In genomic region chr4:146941691-146942090, GRCm38 (mm10) we compare ENCODE assay signal across 16 mouse cellular contexts. TPM values are rescaled to one million over a fixed set of nuclear protein-coding genes. Genes with fewer than 3 reads are reported as not detected.
"Had no signal": no experiment of that assay in that cellular context is flagged by ENCODE, and none has a peak within 500 bp of the region (broad histone marks: within the 10 kb centered on the region; RNA-seq: fewer than 3 reads in every experiment).

No protein-coding gene starts in this region.

RNA-seq across cellular contexts. Expression of gene Zfp989, which starts 30.1 kb away (rescaled TPM):
- polyA plus RNA-seq: liver, postnatal 0 days; lung, adult 2 months; lung, embryonic 15.5 days; lung, postnatal 0 days; midbrain, embryonic 11.5 days; midbrain, embryonic 13.5 days; midbrain, embryonic 15.5 days; midbrain, postnatal 0 days; spleen, adult 2 months; stomach, embryonic 15.5 days; stomach, postnatal 0 days; thymus, adult 2 months; urinary bladder, adult 2 months had no signal

RNA-seq across cellular contexts. Expression of gene Gm21411, which starts 32.3 kb away (rescaled TPM):
- polyA plus RNA-seq: liver, postnatal 0 days; lung, adult 2 months; lung, embryonic 15.5 days; lung, postnatal 0 days; macrophage; midbrain, embryonic 11.5 days; midbrain, embryonic 13.5 days; midbrain, embryonic 15.5 days; midbrain, postnatal 0 days; neural tube, embryonic 12.5 days; neural tube, embryonic 14.5 days; stomach, embryonic 15.5 days; stomach, postnatal 0 days; urinary bladder, adult 2 months had no signal
